Mouse (Mus musculus) heart, adult 2 months (tissue): ENCODE data around the gene Cpne9. TPM values are rescaled to one million over a fixed set of nuclear protein-coding genes. Genes with fewer than 3 reads are reported as not detected.

Source experiments
- DNase-seq, 2 experiments: peaks; one replicate each; pipeline ENCODE4 v3.0.0; 2021
- H3K27ac ChIP-seq: fragments of 200-600 bp; 2 replicates; pipeline ENCODE4 v1.8.1; 2022
- H3K27me3 ChIP-seq: fragments of 200-500 bp; 2 replicates; pipeline ENCODE4 v1.6.1; 2012; ENCODE audit warnings: mild to moderate bottlenecking, low read length, inconsistent platforms, mixed read lengths; ENCODE audit not compliant: control insufficient read depth, insufficient read depth
- H3K36me3 ChIP-seq: fragments of 200-500 bp; 2 replicates; pipeline ENCODE4 v1.6.1; 2012; ENCODE audit warnings: low read length, inconsistent platforms; ENCODE audit not compliant: control insufficient read depth, insufficient read depth
- H3K4me1 ChIP-seq: fragments of 200-500 bp; 2 replicates; pipeline ENCODE4 v1.6.1; 2011; ENCODE audit warnings: low read length; ENCODE audit not compliant: control insufficient read depth, insufficient read depth
- H3K4me3 ChIP-seq: fragments of 200-600 bp; 2 replicates; pipeline ENCODE4 v1.8.1; 2022
- H3K79me2 ChIP-seq: fragments of 200-500 bp; replicated peaks from 2 replicates; pipeline ENCODE4 v1.6.1; 2012; ENCODE audit warnings: mild to moderate bottlenecking, inconsistent platforms, low read length, moderate library complexity, mixed read lengths; ENCODE audit not compliant: control insufficient read depth, insufficient read depth
- H3K9ac ChIP-seq: fragments of 200-500 bp; 2 replicates; pipeline ENCODE4 v1.6.1; 2012; ENCODE audit warnings: low read depth, mild to moderate bottlenecking, control low read depth, inconsistent platforms, low read length, mixed read lengths
- CTCF ChIP-seq: fragments of 200-600 bp; IDR thresholded peaks from 2 replicates; pipeline ENCODE4 v1.8.1; 2022; ENCODE audit warnings: antibody characterized with exemption, mild to moderate bottlenecking, moderate library complexity
- EP300 ChIP-seq: fragments of 200-500 bp; IDR thresholded peaks from 2 replicates; pipeline ENCODE4 v1.6.1; 2011; ENCODE audit warnings: low read depth, low read length, control low read depth; ENCODE audit not compliant: insufficient read depth
- POLR2A ChIP-seq: fragments of 200-500 bp; IDR thresholded peaks from 2 replicates; pipeline ENCODE4 v1.6.1; 2011; ENCODE audit warnings: mild to moderate bottlenecking, low read depth, low read length, control low read depth; ENCODE audit not compliant: insufficient read depth
- WGBS: fragments of 180-500 bp; shearing (Covaris S2); methylation state at CpG from one replicate; pipeline ENCODE4 v1.1.7; 2018; 5-methylcytosine and 5-hydroxymethylcytosine counted together
- intact Hi-C: fragments of 180-260 bp; cut with DNase I; formaldehyde crosslinking; loops from one replicate; pipeline ENCODE4 v1.15.1; 2025
- polyA plus RNA-seq: library from polyadenylated mRNA; depleted of rRNA; stranded (reverse); fragments of >200 nt; gene quantifications from 2 replicates; pipeline ENCODE4 v1.2.3, GENCODE M21; 2012; rRNA removed
- total RNA-seq, 2 experiments: library from RNA; stranded (reverse); gene quantifications; 2 replicates each; pipeline ENCODE4 v1.2.3; 2021

Gene Cpne9
- total and polyA plus RNA-seq, 3 experiments, result 0.02 to 0.09 TPM; not detected in 1

DNA sequence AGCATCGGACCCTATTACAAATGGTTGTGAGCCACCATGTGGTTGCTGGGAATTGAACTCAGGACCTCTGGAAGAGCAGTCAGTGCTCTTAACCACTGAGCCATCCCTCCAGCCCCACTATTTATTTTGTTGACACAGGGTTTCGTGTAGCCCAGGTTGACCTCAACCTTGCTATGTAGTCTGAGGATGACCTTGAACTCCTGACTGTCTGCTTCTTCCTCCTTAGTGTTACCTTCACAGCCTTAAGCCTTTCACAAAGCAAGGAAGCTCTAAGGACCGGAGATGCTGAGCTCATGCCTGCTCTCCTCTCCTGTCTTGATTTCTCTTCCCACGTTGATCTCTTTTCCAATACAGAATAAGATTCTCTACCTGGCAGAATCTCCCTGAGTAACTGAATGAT is 64.8 kb downstream of the Cpne9 start:
- H3K27ac ChIP-seq, result no peak overlapping the region
- no peak for DNase-seq
- H3K36me3 ChIP-seq, result no peaks in the 10 kb centered on the region; the same call in none of the 2 replicates
- TF ChIP-seq EP300 (no peak), POLR2A (no peak), CTCF (no peak)
- H3K79me2 ChIP-seq, result no peaks in the 10 kb centered on the region
- intact Hi-C loops, result no loop called here
- H3K27me3 ChIP-seq, result no peaks in the 10 kb centered on the region
- H3K9ac ChIP-seq, result no peak overlapping the region
- no peak overlapping the region for H3K4me3 ChIP-seq
- whole genome bisulfite sequencing, result 76% methylated on average over 4 of the region's 4 CpGs
- H3K4me1 ChIP-seq, result peaks cover 9% of the 10 kb centered on the region

DNA sequence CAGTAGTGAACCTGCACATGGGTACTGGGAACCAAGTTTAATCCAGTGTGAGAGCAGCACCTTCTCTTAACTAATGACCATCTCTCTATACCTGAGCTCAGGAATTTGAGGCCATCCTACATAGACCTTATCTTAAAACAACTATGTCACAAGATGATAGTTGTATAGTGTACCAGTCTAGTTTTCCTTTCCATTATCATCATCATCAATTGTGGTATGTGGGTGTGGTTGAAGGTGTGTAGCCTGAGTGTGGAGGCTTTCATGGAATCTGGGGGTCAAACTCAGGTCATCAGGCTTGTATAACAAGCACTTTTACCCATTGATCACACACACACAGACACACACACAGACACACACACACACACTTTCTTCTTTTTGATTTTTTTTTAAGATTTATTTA is 68.4 kb downstream of the Cpne9 start:
- Histone ChIP-seq H3K27ac (no peak overlapping the region), H3K79me2 (no peaks in the 10 kb centered on the region), H3K27me3 (no peaks in the 10 kb centered on the region), H3K4me1 (peaks cover 3% of the 10 kb centered on the region; the same call in 1 of the 2 replicates), H3K36me3 (no peaks in the 10 kb centered on the region), H3K9ac (no peak overlapping the region), H3K4me3 (no peak overlapping the region)
- TF ChIP-seq POLR2A (no peak), CTCF (no peak), EP300 (no peak)
- DNase-seq, result no peak
- intact Hi-C loops, result no loop called here

- 73% methylated on average over 1 of the region's 1 CpGs for WGBS
- Histone ChIP-seq H3K79me2 (no peaks in the 10 kb centered on the region), H3K27ac (no peak overlapping the region), H3K27me3 (no peaks in the 10 kb centered on the region), H3K4me1 (peaks cover 3% of the 10 kb centered on the region; the same call in 1 of the 2 replicates), H3K4me3 (no peak overlapping the region), H3K9ac (no peak overlapping the region), H3K36me3 (no peaks in the 10 kb centered on the region)
- intact Hi-C loops, result no loop called here
- TF ChIP-seq CTCF (no peak), POLR2A (no peak), EP300 (no peak)
- DNase-seq, result no peak
Observed at GRCm38 (mm10) chr6:113351161-113351560, 69.1 kb downstream of the Cpne9 start.

GRCm38 (mm10) chr6:113351653-113352052 is 69.5 kb downstream of the Cpne9 start:
- WGBS, result 70% methylated on average over 10 of the region's 10 CpGs
- TF ChIP-seq CTCF (no peak), EP300 (no peak), POLR2A (no peak)
- intact Hi-C loops, result no loop called here

DNA sequence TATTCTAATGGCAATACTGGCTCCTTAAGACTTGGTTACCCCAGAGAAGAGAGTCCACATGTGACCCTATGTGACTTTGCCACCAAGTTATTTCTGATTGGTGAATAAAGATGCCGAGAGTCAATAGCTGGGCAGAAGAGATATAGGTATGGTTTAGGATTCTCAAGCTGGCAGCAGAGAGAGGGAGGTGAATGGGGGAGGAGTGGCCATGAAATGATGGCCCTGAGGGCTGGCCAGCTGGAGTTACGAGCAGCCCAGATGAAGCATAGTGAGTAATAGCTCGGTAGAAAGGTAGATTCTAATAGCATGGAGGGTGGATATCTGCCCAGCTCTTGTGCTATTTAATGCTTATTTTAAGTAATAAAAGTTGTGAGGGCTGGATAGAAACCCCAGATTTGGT is 70.7 kb downstream of the Cpne9 start:
- no peak for DNase-seq
- Histone ChIP-seq H3K4me1 (peaks cover 3% of the 10 kb centered on the region; the same call in 1 of the 2 replicates), H3K79me2 (no peaks in the 10 kb centered on the region), H3K9ac (no peak overlapping the region), H3K27me3 (no peaks in the 10 kb centered on the region), H3K27ac (no peak overlapping the region), H3K4me3 (no peak overlapping the region), H3K36me3 (no peaks in the 10 kb centered on the region)
- 80% methylated on average over 3 of the region's 3 CpGs for WGBS
- intact Hi-C loops, result no loop called here
- TF ChIP-seq POLR2A, result no peak
- TF ChIP-seq CTCF, result no peak
- TF ChIP-seq EP300, result no peak

More at GRCm38 (mm10) chr6:113351653-113352052, 69.5 kb downstream of the Cpne9 start:
- Histone ChIP-seq H3K9ac (no peak overlapping the region), H3K27ac (no peak overlapping the region), H3K36me3 (no peaks in the 10 kb centered on the region), H3K4me3 (no peak overlapping the region), H3K4me1 (peaks cover 3% of the 10 kb centered on the region; the same call in 1 of the 2 replicates), H3K79me2 (no peaks in the 10 kb centered on the region), H3K27me3 (no peaks in the 10 kb centered on the region)
- no peak for DNase-seq

GRCm38 (mm10) chr6:113353696-113354095 is 71.6 kb downstream of the Cpne9 start:
- no peaks in the 10 kb centered on the region for H3K36me3 ChIP-seq
- TF ChIP-seq EP300, result no peak
- no peaks in the 10 kb centered on the region for H3K27me3 ChIP-seq
- peaks cover 3% of the 10 kb centered on the region; the same call in 1 of the 2 replicates for H3K4me1 ChIP-seq
- no peaks in the 10 kb centered on the region for H3K79me2 ChIP-seq
- H3K27ac ChIP-seq, result no peak overlapping the region
- H3K9ac ChIP-seq, result no peak overlapping the region
- DNase-seq, result no peak
- WGBS, result 32% methylated on average over 3 of the region's 3 CpGs
- no peak overlapping the region for H3K4me3 ChIP-seq
- intact Hi-C loops, result no loop called here

Other genes with a start within 250 kb of the Cpne9 start
- gene Thumpd3, start 236.1 kb upstream of the Cpne9 start, total RNA-seq, result 10 to 100 TPM; 17.5 to 19.9 TPM
- 5.0 and 13.1 TPM in 2 replicates for gene Thumpd3, start 236.1 kb upstream of the Cpne9 start, polyA plus RNA-seq
- 10 to 100 TPM; 31.1 to 33.5 TPM for gene Setd5, start 204.9 kb upstream of the Cpne9 start, total RNA-seq
- gene Setd5, start 204.9 kb upstream of the Cpne9 start, polyA plus RNA-seq, result 14.6 and 21.3 TPM in 2 replicates
- gene Lhfpl4, start 86.9 kb upstream of the Cpne9 start, total RNA-seq, result under 1 TPM; 0.18 to 0.41 TPM
- gene Lhfpl4, start 86.9 kb upstream of the Cpne9 start, polyA plus RNA-seq, result 0.23 and 0.44 TPM in 2 replicates
- gene Mtmr14, start 44.5 kb upstream of the Cpne9 start, total RNA-seq, result 10 to 100 TPM; 13.3 to 15.7 TPM
- 17.4 and 23.7 TPM in 2 replicates for gene Mtmr14, start 44.5 kb upstream of the Cpne9 start, polyA plus RNA-seq
- gene Brpf1, start 24.8 kb downstream of the Cpne9 start, total RNA-seq, result 10 to 100 TPM; 11.0 to 14.4 TPM
- 9.9 and 12.8 TPM in 2 replicates for gene Brpf1, start 24.8 kb downstream of the Cpne9 start, polyA plus RNA-seq
- 1 to 10 TPM; 5.0 to 5.7 TPM for gene Ogg1, start 44.7 kb downstream of the Cpne9 start, total RNA-seq
- gene Ogg1, start 44.7 kb downstream of the Cpne9 start, polyA plus RNA-seq, result 10.2 and 10.3 TPM in 2 replicates
- gene Camk1, start 61.7 kb downstream of the Cpne9 start, total RNA-seq, result 10 to 100 TPM; 63.0 to 68.2 TPM
- 74.8 and 98.0 TPM in 2 replicates for gene Camk1, start 61.7 kb downstream of the Cpne9 start, polyA plus RNA-seq
- gene Tada3, start 95.6 kb downstream of the Cpne9 start, total RNA-seq, result 10 to 100 TPM; 23.5 to 24.2 TPM
- gene Tada3, start 95.6 kb downstream of the Cpne9 start, polyA plus RNA-seq, result 16.1 and 16.2 TPM in 2 replicates
- gene Arpc4, start 95.8 kb downstream of the Cpne9 start, total RNA-seq, result 10 to 100 TPM; 66.4 to 66.9 TPM
- gene Arpc4, start 95.8 kb downstream of the Cpne9 start, polyA plus RNA-seq, result 26.6 and 34.2 TPM in 2 replicates
- 1 to 10 TPM in 1 of 2 experiments, under 1 TPM in 1; 0.97 to 1.5 TPM for gene Ttll3, start 107.0 kb downstream of the Cpne9 start, total RNA-seq
- gene Ttll3, start 107.0 kb downstream of the Cpne9 start, polyA plus RNA-seq, result 3.2 and 4.8 TPM in 2 replicates
- gene Rpusd3, start 137.0 kb downstream of the Cpne9 start, total RNA-seq, result 10 to 100 TPM in 1 of 2 experiments, 1 to 10 TPM in 1; 8.3 to 10.3 TPM
- 30.4 and 39.0 TPM in 2 replicates for gene Rpusd3, start 137.0 kb downstream of the Cpne9 start, polyA plus RNA-seq
- 10 to 100 TPM in 1 of 2 experiments, 1 to 10 TPM in 1; 7.8 to 10.6 TPM for gene Cidec, start 153.5 kb downstream of the Cpne9 start, total RNA-seq
- gene Cidec, start 153.5 kb downstream of the Cpne9 start, polyA plus RNA-seq, result 36.8 and 77.7 TPM in 2 replicates
- gene Jagn1, start 160.3 kb downstream of the Cpne9 start, total RNA-seq, result 10 to 100 TPM; 21.1 to 22.5 TPM
- gene Jagn1, start 160.3 kb downstream of the Cpne9 start, polyA plus RNA-seq, result 43.3 and 57.2 TPM in 2 replicates
- gene Il17re, start 176.2 kb downstream of the Cpne9 start, total RNA-seq, result 1 to 10 TPM in 1 of 2 experiments, under 1 TPM in 1; 0.55 to 1.1 TPM
- 1.2 and 1.9 TPM in 2 replicates for gene Il17re, start 176.2 kb downstream of the Cpne9 start, polyA plus RNA-seq
- gene Il17rc, start 189.1 kb downstream of the Cpne9 start, total RNA-seq, result 1 to 10 TPM; 6.5 to 7.5 TPM
- 12.1 and 13.6 TPM in 2 replicates for gene Il17rc, start 189.1 kb downstream of the Cpne9 start, polyA plus RNA-seq
- 10 to 100 TPM; 53.0 to 56.7 TPM for gene Creld1, start 201.0 kb downstream of the Cpne9 start, total RNA-seq
- gene Creld1, start 201.0 kb downstream of the Cpne9 start, polyA plus RNA-seq, result 32.4 and 41.4 TPM in 2 replicates
- not detected for gene Prrt3, start 219.6 kb downstream of the Cpne9 start, total RNA-seq
- gene Prrt3, start 219.6 kb downstream of the Cpne9 start, polyA plus RNA-seq, result not detected in 2 replicates
- 10 to 100 TPM; 52.5 to 58.2 TPM for gene Emc3, start 249.3 kb downstream of the Cpne9 start, total RNA-seq
- 41.0 and 66.3 TPM in 2 replicates for gene Emc3, start 249.3 kb downstream of the Cpne9 start, polyA plus RNA-seq
- under 1 TPM in 1 of 2 experiments, not detected in 1; 0.18 TPM for gene Fancd2, start 249.4 kb downstream of the Cpne9 start, total RNA-seq
- 0.29 and 0.61 TPM in 2 replicates for gene Fancd2, start 249.4 kb downstream of the Cpne9 start, polyA plus RNA-seq